Mouse (Mus musculus) hindbrain, embryonic 14.5 days (tissue): ENCODE data around the gene Cldn10. TPM values are rescaled to one million over a fixed set of nuclear protein-coding genes. Genes with fewer than 3 reads are reported as not detected.
"Not testable (repeated sequence)": the region's sequence is repeated elsewhere in the genome, so short reads cannot be mapped to it uniquely, and the experiment has no call there.

Experiments
- ATAC-seq: fragments of 200-750 bp; cut with Nextera tagmentation; 2 replicates; pipeline ENCODE4 v1.8.0; 2017; ENCODE audit warnings: moderate number of reproducible peaks, mild to moderate bottlenecking, moderate TSS enrichment, moderate library complexity; ENCODE audit not compliant: low FRiP score
- DNase-seq: peaks from one replicate; pipeline ENCODE4 v3.0.0-alpha.2; 2015; ENCODE audit warnings: low spot score
- H3K27ac ChIP-seq: fragments of 300-500 bp; sonication (generic); 2 replicates; pipeline ENCODE4 v1.5.1; 2014; ENCODE audit warnings: mild to moderate bottlenecking, moderate library complexity
- H3K27me3 ChIP-seq: fragments of 300-500 bp; sonication (generic); 2 replicates; pipeline ENCODE4 v1.6.1; 2014; ENCODE audit warnings: mild to moderate bottlenecking, low read length, mixed read lengths; ENCODE audit not compliant: control insufficient read depth, insufficient read depth
- H3K36me3 ChIP-seq: fragments of 300-500 bp; sonication (generic); replicated peaks from 2 replicates; pipeline ENCODE4 v1.6.1; 2014; ENCODE audit not compliant: control insufficient read depth, insufficient read depth
- H3K4me1 ChIP-seq: fragments of 300-500 bp; sonication (generic); replicated peaks from 2 replicates; pipeline ENCODE4 v1.6.1; 2014; ENCODE audit warnings: antibody characterized with exemption, low read length, mixed read lengths; ENCODE audit not compliant: control insufficient read depth, insufficient read depth
- H3K4me2 ChIP-seq: fragments of 300-500 bp; sonication (generic); replicated peaks from 2 replicates; pipeline ENCODE4 v1.6.1; 2014; ENCODE audit warnings: mild to moderate bottlenecking, moderate library complexity
- H3K4me3 ChIP-seq: fragments of 300-500 bp; sonication (generic); replicated peaks from 2 replicates; pipeline ENCODE4 v1.5.1; 2014; ENCODE audit warnings: mild to moderate bottlenecking, low read length
- H3K9ac ChIP-seq: fragments of 300-500 bp; sonication (generic); 2 replicates; pipeline ENCODE4 v1.6.1; 2014
- H3K9me3 ChIP-seq: fragments of 300-500 bp; sonication (generic); 2 replicates; pipeline ENCODE4 v1.6.1; 2016; ENCODE audit warnings: low read length; ENCODE audit not compliant: control insufficient read depth
- WGBS: fragments of 180-500 bp; shearing (Covaris S2); extraction: QIAGEN DNeasy Blood & Tissue Kit; methylation state at CpG from one replicate; pipeline ENCODE4 v1.1.7; 2014; 5-methylcytosine and 5-hydroxymethylcytosine counted together
- polyA plus RNA-seq: library from polyadenylated mRNA; unstranded; fragments of >200 nt; fragmentation: Nextera tagmentation; extraction: Ambion mirVana; gene quantifications from 2 replicates; pipeline ENCODE4 v1.2.1, GENCODE M21; 2014

Cldn10 gene
- polyA plus RNA-seq, 1 experiment from 2014 or later, result 1.7 TPM

DNA sequence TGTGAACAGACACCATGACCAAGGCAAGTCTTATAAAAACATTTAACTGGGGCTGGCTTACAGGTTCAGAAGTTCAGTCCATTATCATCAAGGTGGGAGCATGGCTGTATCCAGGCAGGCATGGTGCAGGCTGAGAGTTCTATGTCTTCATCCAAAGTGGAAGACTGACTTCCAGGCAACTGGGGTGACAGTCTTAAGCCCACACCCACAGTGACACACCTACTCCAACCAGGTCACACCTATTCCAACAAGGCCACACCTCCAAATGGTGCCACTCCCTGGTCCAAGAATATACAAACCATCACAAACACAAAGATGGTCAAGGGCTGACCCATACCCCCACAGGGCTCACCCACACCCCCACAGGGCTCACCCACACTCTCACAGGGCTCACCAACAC, 23.5 kb downstream of the Cldn10 start:
- not testable (repeated sequence) for ATAC-seq

DNA sequence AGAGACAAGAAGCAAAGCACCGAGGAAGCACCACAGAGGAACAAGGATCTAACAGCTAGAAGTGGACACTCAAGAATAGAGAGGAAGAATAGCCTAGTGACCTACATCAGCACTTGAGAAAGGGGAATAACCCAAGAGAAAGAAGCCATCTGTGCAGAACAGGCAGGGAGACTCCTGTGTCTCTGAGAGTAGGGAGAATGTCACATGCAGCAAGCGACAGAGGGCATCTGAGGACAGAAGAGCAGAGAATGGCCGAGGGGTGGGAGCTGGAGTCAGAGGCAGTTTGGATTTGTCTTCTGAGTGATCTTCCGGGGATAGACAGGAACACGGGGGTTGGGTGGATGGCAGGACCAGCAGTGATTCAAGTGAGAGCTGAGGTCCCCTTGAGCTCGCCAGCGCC, 25.4 kb downstream of the Cldn10 start:
- no peaks in the 10 kb centered on the region for H3K27me3 ChIP-seq
- ATAC-seq, result no peak
- no peak overlapping the region for H3K27ac ChIP-seq
- H3K4me2 ChIP-seq, result no peak overlapping the region
- H3K4me3 ChIP-seq, result no peak overlapping the region
- no peaks in the 10 kb centered on the region for H3K9me3 ChIP-seq
- H3K9ac ChIP-seq, result no peak overlapping the region
- H3K36me3 ChIP-seq, result no peaks in the 10 kb centered on the region
- no peak for DNase-seq
- no peaks in the 10 kb centered on the region for H3K4me1 ChIP-seq
- WGBS, result 76% methylated on average over 7 of the region's 7 CpGs

More for the DNA sequence above, 23.5 kb downstream of the Cldn10 start:
- H3K9ac ChIP-seq, H3K4me3 ChIP-seq, H3K27ac ChIP-seq, H3K27me3 ChIP-seq, DNase-seq, H3K4me1 ChIP-seq, H3K9me3 ChIP-seq, H3K4me2 ChIP-seq, H3K36me3 ChIP-seq: not testable (repeated sequence)

DNA sequence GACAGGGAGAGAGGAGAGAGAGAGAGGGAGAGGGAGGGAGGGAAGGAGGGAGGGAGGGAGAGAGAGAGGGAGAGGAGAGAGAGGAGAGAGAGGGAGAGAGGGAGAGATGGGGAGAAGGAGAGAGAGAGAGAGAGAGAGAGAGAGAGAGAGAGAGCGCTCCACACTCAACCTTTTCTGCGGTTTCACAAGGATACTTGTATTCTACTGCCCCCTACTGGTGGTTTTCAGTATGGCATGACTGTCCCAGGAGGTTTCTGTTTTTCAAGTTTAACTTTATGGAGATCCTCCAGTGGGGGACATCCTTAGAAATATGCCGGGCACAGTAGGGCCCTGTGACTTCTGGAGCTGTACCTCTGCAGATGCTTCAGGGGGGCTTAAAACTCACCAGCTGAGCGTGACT, 28.8 kb downstream of the Cldn10 start:
- no peak overlapping the region for H3K9ac ChIP-seq
- DNase-seq, result peak; percentile 90
- H3K4me2 ChIP-seq, result no peak overlapping the region
- no peak overlapping the region for H3K27ac ChIP-seq
- H3K9me3 ChIP-seq, result no peaks in the 10 kb centered on the region
- no peaks in the 10 kb centered on the region for H3K27me3 ChIP-seq
- H3K36me3 ChIP-seq, result no peaks in the 10 kb centered on the region
- no peak overlapping the region for H3K4me3 ChIP-seq
- WGBS, result 30% methylated on average over 4 of the region's 4 CpGs
- ATAC-seq, result no peak; the same call in 1 of the 2 replicates
- no peaks in the 10 kb centered on the region for H3K4me1 ChIP-seq

DNA sequence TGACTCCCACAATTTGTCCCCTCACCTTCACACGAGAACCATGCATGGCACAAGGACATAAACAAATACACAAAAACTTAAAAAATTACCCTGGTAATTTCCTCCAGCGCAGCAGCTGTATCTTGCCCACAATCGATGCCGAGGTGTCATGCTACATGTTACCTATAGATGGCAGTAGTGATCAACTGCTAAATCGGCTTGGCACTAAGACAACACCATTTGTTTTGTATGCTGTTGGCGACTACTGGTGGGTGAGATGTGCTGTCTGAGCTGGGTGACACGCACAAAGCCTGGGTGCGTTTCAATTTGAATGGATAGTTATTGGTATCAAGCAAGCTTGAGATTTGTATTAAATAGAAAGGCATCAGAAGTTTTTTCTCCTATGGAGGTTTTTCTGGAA, 32.4 kb downstream of the Cldn10 start:
- ATAC-seq, result peak; percentile 49; the same call in 1 of the 2 replicates
- 7% methylated on average over 8 of the region's 8 CpGs for WGBS

DNA sequence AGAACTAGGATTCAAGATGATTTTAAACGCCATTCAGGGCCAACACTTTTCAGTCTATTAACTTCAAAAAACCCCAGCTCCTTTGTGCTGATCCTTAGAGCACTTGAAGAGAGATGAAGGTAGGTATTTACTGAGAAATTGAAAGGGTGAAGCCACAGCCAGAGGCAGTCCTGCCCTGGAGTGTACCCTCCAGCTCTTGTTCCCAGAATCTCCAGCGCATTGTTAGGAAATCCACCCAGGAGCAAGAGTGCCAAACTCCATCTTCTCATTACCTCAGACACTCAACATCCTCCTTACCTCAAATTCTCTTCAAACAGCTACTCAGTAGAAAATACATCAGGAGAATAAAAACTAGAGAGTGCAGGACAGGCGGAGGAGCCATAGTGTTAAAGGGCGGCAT, 35.1 kb downstream of the Cldn10 start:
- DNase-seq (no peak), ATAC-seq (no peak)
- Histone ChIP-seq H3K27ac (no peak overlapping the region), H3K9me3 (no peaks in the 10 kb centered on the region), H3K36me3 (no peaks in the 10 kb centered on the region), H3K4me1 (no peaks in the 10 kb centered on the region), H3K9ac (no peak overlapping the region), H3K4me2 (no peak overlapping the region), H3K27me3 (no peaks in the 10 kb centered on the region), H3K4me3 (no peak overlapping the region)
- 90% methylated on average over 4 of the region's 4 CpGs for WGBS

More for the DNA sequence above, 32.4 kb downstream of the Cldn10 start:
- no peak overlapping the region for H3K27ac ChIP-seq
- H3K9me3 ChIP-seq, result no peaks in the 10 kb centered on the region
- H3K9ac ChIP-seq, result no peak overlapping the region
- DNase-seq, result peak; percentile 85
- H3K4me1 ChIP-seq, result no peaks in the 10 kb centered on the region
- no peak overlapping the region for H3K4me2 ChIP-seq
- H3K27me3 ChIP-seq, result no peaks in the 10 kb centered on the region
- no peak overlapping the region for H3K4me3 ChIP-seq
- H3K36me3 ChIP-seq, result no peaks in the 10 kb centered on the region

DNA sequence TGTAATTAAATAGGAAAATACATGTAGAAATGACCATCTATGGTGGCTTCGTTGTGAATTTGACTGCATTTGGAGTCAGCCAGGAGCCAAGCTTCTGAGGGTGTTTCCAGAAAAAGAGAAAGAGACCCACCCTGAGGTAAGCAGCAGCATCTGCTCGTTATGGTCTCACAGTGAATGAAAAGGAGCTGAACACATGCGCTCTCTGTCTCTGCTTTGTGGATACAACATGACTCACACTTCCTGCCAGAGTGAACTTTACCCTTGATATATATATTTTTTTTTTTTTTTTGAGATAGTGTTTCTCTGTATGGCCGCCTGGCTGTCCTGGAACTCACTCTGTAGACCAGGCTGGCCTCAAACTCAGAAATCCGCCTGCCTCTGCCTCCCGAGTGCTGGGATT, 35.6 kb downstream of the Cldn10 start:
- WGBS, result 87% methylated on average over 6 of the region's 6 CpGs
- Histone ChIP-seq H3K9me3 (no peaks in the 10 kb centered on the region), H3K4me2 (no peak overlapping the region), H3K4me1 (no peaks in the 10 kb centered on the region), H3K27ac (no peak overlapping the region), H3K9ac (no peak overlapping the region), H3K4me3 (no peak overlapping the region), H3K36me3 (no peaks in the 10 kb centered on the region), H3K27me3 (no peaks in the 10 kb centered on the region)
- no peak for ATAC-seq
- DNase-seq, result no peak

DNA sequence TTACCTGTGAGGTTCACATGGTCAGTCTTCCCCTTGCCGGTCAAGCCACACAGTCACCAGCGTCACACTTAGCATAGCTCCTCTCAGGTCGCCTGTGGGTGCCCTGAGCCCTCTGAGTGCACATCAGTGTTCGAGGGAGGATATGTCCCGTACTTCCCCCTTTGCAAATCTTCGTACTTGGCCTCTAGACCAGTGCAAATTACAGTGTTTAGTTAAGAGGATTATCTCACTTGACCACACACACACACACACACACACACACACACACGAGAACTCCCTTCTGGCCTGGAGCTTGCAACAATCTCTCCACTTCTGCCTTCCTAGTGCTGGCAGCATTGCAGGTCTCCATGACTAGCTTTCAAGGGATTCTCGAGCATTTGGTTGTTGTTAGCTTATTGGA, 38.6 kb downstream of the Cldn10 start:
- no peak overlapping the region for H3K27ac ChIP-seq
- H3K9ac ChIP-seq, result no peak overlapping the region
- ATAC-seq (no peak), DNase-seq (no peak)
- no peak overlapping the region for H3K4me3 ChIP-seq
- 78% methylated on average over 8 of the region's 8 CpGs for WGBS
- H3K4me2 ChIP-seq, result no peak overlapping the region
- no peaks in the 10 kb centered on the region for H3K36me3 ChIP-seq
- H3K27me3 ChIP-seq, result no peaks in the 10 kb centered on the region
- no peaks in the 10 kb centered on the region for H3K4me1 ChIP-seq
- no peaks in the 10 kb centered on the region for H3K9me3 ChIP-seq

DNA sequence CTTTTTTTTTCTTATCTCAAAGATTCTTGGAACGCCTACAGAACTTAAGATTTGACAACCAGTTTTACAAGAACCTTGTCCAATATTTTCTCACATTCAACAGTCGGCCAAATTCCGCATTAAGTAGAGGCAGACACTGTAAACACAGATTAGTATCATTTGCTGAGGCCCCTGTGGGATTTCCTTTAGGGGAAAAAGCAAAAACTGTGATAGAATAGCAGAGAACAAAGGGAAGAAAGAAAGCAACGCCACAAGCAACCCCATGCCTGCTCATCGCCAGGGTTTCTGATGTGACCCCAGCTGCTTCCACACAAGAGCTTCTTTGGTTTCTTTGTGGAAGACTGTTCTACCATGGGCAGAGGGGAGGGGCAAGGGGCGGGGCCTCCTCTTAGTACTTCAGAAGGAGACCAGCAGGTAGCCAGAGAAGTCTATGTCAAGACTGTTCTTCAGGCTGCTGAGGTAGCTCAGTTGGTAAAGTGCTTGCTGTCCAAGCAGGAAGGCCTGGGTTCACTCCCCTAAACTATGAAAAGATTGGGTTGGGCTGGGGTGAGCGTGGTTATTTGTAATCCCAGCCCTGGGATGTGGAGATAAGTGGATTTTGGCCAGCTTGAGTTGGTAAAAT, 39.7 kb downstream of the Cldn10 start:
- Histone ChIP-seq H3K9ac (no peak overlapping the region), H3K4me2 (no peak overlapping the region), H3K9me3 (no peaks in the 10 kb centered on the region), H3K27me3 (no peaks in the 10 kb centered on the region), H3K27ac (no peak overlapping the region), H3K36me3 (no peaks in the 10 kb centered on the region), H3K4me3 (no peak overlapping the region), H3K4me1 (no peaks in the 10 kb centered on the region)
- ATAC-seq (no peak), DNase-seq (no peak)
- 14% methylated on average over 7 of the region's 7 CpGs for WGBS

DNA sequence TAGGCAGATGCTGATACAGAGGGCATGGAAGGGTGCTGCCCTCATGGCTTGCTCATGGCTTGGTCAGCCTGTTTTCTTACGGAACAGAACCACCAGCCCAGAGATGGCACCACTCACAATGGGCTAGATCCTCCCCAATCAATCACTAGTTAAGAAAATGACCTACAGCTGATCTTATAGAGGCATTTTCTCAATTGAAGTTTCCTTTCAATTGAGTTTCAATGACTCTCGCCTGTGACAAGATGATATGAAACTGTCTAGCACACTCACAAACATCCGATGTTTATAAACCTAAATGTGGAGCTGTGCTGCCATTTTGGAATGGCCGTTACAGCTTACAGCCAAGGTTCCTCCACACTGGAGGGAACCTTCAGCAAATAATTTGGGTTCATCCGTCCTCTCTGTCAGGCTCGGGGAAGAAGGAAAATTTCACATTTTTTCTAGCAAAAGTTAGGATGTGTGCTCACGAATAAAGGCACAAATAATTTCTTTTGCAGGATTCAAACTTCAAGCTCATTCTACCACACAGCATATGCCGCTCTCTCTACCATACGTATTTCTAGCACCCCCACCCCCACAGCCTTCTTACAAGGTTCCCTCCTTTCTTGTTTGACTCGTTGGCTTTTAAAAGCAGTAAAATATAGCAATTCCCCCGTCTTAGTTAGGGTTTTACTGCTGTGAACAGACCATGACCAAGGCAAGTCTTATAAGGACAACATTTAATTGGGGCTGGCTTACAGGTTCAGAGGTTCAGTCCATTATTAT, 41.8 kb downstream of the Cldn10 start:
- ATAC-seq (no peak), DNase-seq (no peak)
- Histone ChIP-seq H3K27me3 (no peaks in the 10 kb centered on the region), H3K4me2 (no peak overlapping the region), H3K4me1 (no peaks in the 10 kb centered on the region), H3K4me3 (no peak overlapping the region), H3K27ac (no peak overlapping the region), H3K9me3 (no peaks in the 10 kb centered on the region), H3K36me3 (no peaks in the 10 kb centered on the region), H3K9ac (no peak overlapping the region)
- 91% methylated on average over 11 of the region's 11 CpGs for WGBS
